Mouse (Mus musculus) megakaryocyte, embryonic 14.5 days (primary cell): ENCODE data around the gene Rhoq.

Experiments used
- FLI1 ChIP-seq: IDR thresholded peaks from 2 replicates; pipeline ENCODE4 v1.6.1; 2012; ENCODE audit warnings: low read length, inconsistent platforms, mixed read lengths
- GATA1 ChIP-seq: IDR thresholded peaks from 3 replicates; pipeline ENCODE4 v1.6.1; 2012; ENCODE audit warnings: mixed read lengths, low read length, inconsistent platforms, borderline replicate concordance

GRCm38 (mm10) chr17:86926836-86927235 lies 36.0 kb upstream of the Rhoq start:
- no peak for TF ChIP-seq FLI1
- no peak for TF ChIP-seq GATA1
